Mouse (Mus musculus): ENCODE measurements at regions not wholly inside any gene's neighbourhood (a gene's known extent, or its start where the extent isn't known, plus 50 kb on each side); places are given as distances from the start of the nearest gene placed in this dataset.

DNA sequence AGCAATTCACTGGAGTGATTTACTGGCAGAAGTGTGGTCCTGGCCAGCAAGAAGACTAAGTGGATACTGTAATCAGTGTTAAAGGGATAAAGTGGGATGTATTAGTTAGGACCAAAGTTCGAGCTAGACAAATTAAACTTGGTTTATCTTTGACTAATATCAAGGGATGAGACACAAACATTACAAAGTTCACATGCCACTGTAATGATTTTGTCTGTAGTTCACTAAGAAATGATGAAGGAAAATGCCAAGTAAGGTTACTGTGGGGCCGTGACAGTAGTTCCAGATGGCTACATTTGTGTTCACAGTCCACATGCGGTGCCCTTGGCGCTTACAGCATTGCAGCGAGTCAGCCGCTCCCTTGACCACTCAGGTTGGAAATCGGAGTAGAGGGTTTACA is 458.2 kb upstream of the Pkn2 start:
- no peak for DNase-seq

DNA sequence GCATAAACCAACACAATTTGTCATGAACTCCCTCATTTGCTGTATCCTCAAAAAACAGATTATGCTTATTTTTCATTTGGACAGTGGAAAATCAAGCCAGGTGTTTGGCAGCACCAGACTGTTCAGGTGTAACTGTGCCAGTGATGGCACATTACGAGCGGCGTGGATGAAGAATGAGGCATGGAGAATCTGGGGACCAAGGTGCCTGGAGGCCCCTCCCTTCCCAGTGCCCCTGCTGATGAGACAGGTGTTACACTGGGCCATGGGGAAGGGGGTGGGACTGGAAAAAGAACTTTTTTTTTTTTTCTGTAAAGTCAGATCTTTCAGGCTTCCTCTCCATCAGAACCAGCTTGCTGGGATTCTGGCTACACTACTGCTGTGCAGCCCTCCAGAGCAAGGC is 451.5 kb upstream of the Pkn2 start:
- DNase-seq: no peak

DNA sequence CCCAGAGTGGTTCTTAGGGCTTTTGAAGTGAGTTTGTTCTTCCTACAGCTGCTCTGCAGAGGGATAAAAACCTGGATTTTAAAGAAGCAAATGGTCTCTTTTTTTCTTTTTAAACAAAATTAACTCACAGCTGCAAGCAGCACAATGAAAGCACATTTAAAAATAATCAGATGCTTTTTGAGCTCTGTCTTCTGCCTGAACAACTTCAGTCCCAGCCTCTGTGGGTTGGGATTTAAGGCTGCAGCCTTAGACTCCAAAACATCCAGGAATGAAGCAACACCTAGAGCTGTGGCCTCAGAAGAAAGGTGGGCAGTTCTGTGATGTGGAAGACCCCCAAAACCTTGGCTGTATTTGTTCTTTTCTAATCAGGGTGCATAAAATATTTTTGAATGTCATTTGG is 446.7 kb upstream of the Pkn2 start:
- DNase-seq: no peak

DNA sequence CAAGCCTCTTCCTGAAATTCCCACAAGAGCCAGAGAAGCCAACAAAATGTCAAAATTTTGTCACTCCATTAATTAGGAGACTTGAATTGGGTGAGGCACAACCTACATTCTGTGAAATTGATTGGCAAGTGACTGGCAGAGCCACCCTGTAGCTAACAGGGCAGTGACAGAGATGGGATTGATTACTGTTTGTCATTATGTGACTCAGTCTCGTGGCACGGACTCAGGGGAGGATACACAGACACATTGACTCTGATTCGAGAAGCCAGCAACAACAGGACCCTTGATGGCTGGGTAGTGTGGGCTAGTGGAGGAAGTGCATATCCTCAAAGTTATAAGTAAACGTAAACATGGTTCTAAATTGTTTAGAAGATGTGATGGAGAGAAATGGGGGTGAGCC is 445.8 kb upstream of the Pkn2 start:
- DNase-seq: no peak

DNA sequence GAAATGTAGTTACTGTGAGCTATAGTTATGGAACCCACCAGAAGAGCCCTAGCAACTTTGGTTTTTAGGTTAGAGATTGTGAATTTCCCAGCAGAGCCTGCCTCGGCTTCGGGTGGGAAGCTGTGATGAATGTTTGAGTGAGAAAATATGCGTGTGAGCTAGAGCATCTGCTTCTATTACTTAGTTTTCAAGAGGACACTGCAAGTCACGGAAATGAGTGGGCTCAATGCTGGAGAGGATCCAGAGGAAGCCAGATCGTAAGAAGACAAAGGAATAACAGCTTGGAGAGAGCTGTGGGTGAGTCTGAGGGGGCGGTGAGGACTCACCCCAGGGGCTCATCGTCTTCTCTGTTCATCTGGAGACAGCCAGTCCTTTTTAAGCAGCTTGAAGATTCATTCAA is 434.7 kb upstream of the Pkn2 start:
- no peak for DNase-seq

DNA sequence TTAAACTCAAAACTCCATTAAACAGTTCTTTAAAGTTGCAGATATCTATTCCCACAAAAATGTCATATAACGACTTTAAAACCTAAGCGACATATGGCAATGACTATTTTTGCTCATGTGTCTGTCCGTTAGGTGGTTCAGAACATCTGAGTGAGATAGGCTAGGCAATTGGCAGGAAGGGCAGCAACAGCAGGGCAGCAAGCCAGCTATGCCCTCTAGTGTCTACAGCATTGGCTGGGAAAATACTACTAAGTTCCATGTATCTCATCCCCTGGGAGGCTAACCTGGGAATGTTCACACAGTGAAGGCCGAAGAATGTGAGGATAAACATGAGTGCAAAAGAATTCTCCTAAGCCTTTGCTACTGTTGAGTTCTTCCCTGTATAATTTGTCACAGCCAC is 410.0 kb upstream of the Pkn2 start:
- DNase-seq: no peak

DNA sequence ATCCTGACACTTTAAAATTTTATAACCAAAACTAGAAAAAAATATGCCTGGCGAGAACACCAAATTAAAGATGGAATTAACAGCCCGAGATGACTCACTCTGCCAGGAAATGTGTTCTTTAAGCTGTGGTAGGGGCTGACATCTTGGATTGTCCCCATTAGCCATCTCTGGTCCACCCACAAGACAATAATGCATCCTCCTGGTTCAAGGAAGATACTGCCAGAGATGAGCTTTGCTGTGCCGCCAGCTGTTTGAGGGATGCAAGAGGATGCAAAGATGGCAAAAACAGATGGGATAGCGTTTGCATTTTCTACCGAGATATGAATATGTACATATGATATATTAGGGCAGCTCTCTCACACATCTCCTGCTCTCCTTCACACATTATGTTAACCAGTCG is 382.3 kb upstream of the Pkn2 start:
- DNase-seq: no peak

DNA sequence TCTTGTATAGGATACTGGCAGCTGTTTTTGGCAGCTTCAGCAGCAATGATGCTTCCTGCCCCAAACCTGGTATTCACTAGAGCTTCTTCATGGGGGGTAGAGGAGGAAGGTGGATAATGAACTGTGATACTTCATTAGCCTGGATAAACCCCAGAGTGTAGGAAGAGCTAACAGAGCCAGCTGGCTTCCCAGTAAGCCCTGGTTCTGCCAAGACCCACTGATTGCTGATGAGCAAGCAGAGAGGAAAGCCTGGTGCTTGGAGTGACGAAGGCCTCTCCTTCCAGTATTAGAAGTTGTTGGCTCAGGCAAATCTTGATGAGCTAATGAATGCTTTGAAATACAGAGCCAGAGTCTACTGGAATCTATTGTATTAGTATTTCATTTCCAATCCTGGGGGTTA is 370.8 kb upstream of the Pkn2 start:
- no peak for DNase-seq

DNA sequence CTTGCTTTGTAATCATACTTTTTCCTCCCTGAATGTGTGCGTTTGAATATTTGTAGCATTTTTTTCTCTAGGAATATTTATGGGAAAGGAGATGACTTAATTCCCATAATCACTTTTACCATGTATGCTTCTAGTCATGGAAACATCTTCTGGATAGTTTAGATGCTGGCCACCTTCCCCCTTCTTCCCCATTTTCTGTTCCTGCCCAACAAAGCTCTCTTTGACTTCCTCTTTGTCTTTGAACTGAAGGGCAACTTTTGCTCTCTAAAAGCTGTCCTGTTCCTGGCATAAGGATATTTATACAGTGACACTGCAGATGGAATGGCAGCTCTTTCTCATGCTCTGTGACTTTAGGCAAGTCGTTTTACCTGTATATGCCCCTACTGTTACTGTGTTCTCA is 370.2 kb upstream of the Pkn2 start:
- no peak for DNase-seq

DNA sequence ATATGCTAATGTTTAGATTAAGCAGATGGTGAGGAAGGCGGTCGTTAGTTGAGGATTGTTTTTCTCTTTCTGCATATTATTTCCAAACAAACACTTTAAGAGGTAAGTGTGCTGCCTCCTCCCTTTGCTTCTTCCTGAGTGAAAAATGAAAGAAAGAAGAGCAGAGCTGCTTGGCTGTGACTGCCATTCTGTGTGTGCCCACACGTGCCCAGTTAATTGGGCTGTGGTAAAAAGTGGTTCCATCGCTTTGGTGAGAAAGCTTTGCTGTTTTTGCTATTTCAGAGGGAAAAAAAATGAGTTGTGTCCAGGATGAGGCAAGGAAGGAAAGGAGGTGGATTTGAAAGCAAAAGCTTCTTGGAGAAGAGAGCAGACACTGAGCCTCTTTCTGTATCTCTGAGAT is 360.9 kb upstream of the Pkn2 start:
- DNase-seq: no peak

DNA sequence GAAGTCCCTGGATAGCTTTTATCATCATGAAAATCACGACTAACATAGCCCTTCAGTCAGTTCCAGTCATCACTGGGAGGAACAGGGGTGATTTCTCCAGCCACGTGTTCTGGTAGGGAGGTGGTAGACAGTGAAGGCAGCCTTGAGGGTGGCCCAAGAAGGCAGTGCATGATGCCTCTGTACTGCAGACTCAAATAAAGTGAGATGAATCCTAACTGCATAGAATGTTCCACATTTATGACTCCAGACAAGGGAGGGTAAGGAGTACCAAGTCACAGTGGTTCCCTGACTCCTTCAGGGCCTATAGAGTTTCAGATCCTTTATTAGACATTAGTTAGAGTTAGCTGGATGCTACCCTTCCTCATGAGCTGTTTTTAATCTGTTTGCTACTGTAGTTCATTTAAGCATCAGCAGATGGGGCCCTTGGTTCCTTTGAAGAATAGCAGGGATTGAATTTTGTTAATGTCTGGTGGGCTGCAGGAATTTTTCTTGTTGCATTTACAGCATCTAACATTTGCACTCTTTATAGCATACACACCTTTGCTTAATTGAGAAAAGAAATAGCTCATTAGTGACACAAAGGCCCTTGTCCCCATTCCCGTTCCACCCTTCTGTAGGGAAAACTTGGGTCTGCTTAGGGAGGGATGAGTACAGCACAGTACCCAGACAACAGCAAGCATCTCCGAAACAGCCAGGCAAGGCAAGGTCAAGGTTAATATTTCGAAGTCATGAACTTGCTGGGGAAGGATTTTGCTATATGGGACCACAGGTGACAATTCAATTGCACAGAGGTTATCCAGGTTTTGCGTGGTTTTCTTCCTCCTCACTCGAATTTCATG is 359.0 kb upstream of the Pkn2 start:
- DNase-seq: no peak

DNA sequence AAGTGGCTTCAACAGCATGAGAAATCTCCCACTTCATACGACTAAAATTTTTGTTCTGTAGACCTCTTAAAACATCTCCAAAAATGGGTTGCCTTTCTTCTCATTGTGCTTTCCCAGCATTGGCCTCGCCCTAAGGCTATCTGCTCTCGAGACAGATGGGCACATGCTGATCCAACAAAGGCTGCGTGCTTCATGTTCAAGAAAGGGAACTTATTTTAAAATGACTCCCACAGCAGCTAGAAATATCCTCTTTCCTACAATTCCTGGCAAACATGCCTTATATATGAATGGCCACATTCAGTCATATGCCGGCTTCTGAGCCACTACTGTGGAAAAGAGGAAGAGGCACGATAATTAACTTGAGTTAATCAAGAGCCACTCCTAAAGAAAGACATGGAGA is 356.7 kb upstream of the Pkn2 start:
- no peak for DNase-seq

DNA sequence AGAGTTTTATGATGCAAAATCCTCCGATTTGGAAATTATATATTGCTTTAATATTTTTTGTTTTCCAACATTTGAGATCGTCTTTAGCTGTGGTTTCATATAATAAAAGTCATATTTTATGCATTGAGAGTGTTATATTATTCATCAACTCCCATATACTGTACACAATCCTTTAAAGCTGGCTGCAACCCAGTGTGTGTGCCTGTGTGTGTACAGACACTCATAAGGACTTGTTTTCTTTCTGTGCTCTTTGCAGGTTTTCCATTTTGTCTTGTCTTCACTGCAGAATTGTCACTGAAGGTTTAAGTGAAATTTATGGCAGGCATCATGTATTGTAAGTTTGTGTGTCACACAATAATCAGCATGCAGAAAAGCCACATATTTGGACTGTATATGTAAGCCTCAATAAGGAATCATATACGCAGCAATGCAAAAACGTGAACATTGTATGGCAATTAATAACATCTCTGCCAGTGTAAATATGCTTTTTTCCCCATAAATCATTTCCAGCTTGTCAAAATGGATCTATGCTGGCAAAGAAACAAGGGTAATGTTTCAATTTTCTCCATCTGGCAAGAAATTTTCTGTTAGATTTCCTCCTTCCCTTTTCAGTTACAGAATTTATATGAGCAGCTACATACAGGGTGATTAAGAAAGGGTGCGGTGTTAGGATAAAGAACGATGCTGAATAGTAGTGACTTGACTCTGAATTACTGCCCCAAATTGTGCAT is 342.4 kb upstream of the Pkn2 start:
- DNase-seq: no peak

DNA sequence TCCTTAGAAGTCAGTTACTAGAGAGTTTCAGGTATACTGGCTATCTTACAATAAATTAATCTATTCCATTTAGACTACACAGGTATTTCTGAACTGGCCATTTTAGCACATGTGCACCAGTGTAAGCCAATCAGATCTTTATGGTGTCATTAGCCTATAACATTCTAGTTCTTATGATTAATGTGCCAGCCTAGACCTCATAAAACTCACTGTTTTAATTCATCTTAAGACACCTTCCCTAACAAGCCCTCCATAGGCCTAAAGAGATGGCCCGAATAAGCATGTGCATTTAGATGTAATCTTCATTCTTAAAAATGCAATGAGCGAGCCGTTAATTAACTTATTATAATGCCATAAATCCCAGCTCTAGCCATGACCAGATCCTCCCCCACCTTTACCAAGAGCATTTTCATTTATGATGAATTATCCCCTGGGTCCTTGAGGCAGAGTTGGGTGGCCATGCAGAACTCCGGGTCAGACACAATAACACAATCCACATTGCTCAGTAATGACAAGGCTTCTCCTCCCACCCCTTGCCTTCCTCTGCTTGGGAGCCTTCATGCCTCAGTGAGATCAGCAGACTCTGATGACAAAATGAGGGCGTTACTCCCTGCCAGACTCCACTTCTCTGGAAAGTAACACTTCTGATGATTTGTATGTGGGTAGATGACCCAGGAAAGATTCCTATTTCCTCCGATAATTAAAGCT is 311.6 kb upstream of the Pkn2 start:
- DNase-seq: no peak

DNA sequence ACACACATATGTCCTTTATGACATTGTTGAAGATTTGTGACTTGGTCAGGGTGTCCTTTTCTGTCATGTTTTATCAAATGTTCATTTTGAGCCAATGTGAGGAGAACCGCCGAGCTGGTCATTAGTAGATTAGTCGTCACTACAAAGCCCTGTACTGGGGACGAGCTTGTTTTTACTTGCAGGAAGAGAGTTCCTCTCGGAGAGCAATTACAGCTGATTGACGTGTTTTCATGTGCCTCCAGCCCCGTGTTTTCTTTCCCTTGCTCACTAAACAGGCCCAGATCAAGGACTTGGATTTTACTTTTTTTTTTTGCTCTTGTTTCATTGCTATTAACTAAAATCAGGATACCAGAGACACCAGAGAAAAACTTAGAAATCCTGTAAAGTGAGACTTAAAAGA is 307.1 kb upstream of the Pkn2 start:
- DNase-seq: no peak

DNA sequence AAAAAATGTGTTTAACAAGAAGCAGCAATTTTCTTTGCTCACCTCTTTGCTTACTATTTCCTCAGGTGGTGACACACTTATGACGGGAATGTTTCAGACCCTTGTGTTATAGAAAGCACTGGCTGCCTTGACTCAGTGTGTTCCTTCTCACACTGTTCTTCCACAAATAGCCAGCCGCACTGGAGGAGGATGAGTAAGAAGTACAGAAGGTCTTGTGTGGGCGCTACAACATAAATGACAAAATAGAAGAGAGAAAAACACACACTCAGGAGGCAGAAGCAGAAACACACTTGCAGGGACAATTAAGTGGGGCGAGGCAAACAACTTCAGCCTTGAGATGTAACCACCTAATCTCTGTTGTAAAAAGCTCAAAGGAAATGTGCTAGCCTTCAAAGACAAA is 292.2 kb upstream of the Pkn2 start:
- no peak for DNase-seq

DNA sequence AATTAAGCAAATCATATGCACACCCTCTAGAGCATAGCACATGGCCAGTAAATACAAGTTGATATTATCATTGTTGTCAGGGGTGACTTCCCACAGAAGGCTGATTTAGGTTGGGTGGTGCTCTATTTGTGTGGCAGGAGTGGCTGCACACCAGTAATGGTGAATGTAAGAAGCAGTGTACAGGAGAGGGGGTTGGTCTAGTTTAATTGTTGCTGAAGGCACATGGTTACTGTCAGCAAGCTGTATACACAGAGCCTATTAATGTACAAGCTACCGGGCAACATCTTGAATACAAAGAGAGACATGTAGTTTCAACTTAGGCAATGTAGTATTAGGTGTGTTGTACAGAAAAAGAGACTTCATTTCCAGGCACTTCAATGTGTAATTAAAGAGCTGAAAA is 280.6 kb upstream of the Pkn2 start:
- no peak for DNase-seq

DNA sequence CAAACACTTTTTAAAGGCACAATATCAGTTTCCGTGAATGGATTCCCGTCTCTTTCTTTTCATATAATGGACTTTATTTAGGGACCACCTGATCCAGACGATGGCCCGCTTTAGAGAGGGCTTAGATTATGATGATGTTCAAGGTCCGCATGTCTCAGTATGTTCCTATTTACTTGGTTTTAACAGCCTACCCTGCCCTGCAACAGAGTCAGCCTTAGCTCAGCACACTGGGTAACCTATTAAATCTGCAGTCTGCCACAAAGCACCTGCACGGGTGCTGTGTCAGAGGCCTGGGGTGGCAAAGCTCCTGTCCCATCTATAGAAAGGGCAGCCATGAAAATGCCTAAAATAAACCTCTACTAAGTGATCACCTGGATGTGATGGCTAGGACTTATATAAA is 280.2 kb upstream of the Pkn2 start:
- no peak for DNase-seq

DNA sequence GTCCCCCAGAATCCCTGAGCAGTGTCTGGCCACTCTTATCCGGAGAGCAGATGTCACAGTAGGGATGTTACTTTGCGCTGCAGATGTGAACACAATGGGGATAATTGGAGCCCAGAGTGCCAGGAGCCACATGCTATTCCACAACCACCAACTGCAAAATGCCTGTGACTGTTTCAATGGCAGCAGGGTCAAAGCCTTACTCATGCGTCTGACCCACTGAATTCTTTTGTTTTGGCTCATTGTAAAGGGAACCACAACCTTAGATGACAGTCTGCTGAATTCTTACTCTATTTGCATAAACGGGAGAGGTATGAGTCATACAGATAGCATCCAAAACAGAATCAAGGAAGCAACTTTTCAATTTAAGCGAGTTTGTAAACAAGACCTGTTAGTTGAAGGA is 276.8 kb upstream of the Pkn2 start:
- no peak for DNase-seq

DNA sequence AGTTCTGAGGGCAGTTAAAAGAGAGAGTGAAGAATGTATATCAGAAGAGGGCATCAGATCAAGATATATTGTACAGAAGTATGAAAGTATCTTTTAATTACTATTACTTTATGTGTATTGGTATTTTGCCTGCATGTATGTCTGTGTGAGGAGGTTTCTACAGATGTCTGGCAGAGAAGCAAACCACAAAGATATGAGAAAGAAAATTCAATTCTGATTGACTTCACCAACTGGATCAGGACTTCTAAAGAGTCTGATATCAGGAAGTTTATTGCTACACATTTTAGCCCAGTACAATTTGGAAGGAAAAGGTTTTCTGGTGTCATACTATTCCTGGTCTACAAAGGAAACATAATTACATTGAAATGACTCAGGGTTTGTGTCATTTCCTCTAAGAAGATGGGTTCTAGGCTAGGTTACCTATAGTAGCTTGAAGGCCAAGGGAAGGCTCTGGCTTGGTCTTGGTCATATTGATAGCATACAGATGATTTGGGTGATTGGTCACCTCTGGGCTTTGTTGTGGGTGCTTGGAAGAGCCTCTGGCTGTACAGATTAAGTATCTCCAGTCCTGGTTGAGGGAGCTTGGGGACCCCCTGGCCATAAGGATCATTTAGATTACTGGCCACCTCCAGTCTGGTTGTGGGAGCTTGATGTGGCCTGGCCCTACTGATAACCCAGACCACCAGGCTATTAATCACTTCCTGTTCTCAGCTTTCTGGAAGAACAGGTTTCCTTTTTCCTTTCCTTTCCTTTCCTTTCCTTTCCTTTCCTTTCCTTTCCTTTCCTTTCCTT is 275.1 kb upstream of the Pkn2 start:
- no peak for DNase-seq

DNA sequence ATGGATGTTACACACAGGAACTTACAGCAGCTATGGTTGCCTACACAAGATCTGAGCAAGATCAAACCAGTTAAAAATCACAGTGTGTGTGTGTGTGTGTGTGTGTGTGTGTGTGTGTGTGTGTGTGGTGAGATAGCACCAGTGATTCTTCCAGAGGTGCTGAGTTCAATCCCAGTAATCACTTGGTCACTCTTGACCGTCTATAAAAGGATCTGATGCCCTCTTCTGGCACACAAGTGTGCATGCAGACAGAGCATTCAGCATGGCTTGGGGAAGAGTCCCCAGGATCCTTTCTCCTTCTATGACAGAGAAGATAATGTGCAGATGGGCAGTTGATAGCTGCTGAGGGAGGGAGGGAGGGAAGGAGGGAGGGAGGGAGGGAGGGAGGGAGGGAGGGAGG is 274.4 kb upstream of the Pkn2 start:
- no peak for DNase-seq

DNA sequence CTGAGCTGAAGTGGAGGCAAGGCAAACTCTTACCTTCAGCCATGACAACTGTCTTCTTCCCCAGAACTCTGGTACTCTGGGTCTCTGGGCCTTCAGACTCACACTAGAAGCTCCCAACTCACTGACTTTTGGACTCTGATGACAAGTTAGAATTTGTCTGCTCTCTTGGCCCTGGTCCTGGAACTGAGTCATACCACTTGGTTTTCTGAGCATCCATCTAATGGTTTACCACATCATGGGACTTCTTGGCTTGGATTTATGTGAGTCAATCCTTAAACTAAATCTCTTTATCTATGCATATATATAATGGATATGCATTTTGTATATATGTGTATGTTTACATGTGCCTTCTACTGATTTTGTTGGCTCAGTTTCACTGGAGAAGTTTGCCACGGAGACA is 273.8 kb upstream of the Pkn2 start:
- no peak for DNase-seq

DNA sequence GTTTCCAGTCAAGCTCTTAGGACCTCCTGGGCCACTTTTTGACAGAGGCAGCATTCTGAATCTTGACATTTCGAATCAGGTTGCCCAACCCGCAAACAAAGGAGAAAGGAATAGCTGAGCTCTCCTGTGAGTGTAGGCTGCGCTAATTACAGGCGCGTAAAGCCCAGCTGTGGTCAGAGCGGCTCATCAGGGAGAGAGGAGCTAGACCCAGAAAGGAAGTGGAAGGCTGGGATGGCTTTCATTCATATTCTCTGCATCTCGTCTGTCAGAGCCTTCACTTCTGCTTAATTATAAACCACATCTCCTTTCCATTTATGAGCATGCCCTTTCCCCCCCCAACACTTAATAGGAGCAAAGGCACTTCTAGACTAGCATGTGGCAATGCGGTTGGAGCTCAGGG is 265.7 kb upstream of the Pkn2 start:
- DNase-seq: no peak

Measured in cerebellum, adult 9-11 months (tissue).